Mouse (Mus musculus) bone marrow macrophage, adult 2 months (primary cell): ENCODE measurements around the gene Inka2. TPM values are rescaled to one million over a fixed set of nuclear protein-coding genes. Genes with fewer than 3 reads are reported as not detected.
"Not testable (repeated sequence)": the region's sequence is repeated elsewhere in the genome, so short reads cannot be mapped to it uniquely, and the experiment has no call there.

Source experiments
- H3K27ac ChIP-seq: 2 replicates; pipeline ENCODE4 v1.5.1; 2012; ENCODE audit warnings: low read depth, low read length; ENCODE audit not compliant: insufficient read depth
- H3K4me1 ChIP-seq: 2 replicates; pipeline ENCODE4 v1.6.1; 2012; ENCODE audit warnings: low read length; ENCODE audit not compliant: control insufficient read depth, insufficient read depth
- H3K4me3 ChIP-seq: 2 replicates; pipeline ENCODE4 v1.5.1; 2012; ENCODE audit warnings: mild to moderate bottlenecking, low read length, moderate library complexity; ENCODE audit not compliant: insufficient read depth
- CTCF ChIP-seq: IDR thresholded peaks from 2 replicates; pipeline ENCODE4 v1.5.1; 2012; ENCODE audit warnings: low read depth, mild to moderate bottlenecking, low read length, moderate library complexity
- POLR2A ChIP-seq: IDR thresholded peaks from 2 replicates; pipeline ENCODE4 v1.6.1; 2012; ENCODE audit warnings: mild to moderate bottlenecking, low read depth, low read length, borderline replicate concordance
- polyA plus RNA-seq: library from polyadenylated mRNA; stranded (reverse); fragments of >200 nt; gene quantifications from 2 replicates; pipeline ENCODE4 v1.2.4, GENCODE M21; 2012; ENCODE audit not compliant: missing spikeins, insufficient read depth, insufficient read length

Inka2 gene
- polyA plus RNA-seq, 1 experiment, result 0.95 TPM

DNA sequence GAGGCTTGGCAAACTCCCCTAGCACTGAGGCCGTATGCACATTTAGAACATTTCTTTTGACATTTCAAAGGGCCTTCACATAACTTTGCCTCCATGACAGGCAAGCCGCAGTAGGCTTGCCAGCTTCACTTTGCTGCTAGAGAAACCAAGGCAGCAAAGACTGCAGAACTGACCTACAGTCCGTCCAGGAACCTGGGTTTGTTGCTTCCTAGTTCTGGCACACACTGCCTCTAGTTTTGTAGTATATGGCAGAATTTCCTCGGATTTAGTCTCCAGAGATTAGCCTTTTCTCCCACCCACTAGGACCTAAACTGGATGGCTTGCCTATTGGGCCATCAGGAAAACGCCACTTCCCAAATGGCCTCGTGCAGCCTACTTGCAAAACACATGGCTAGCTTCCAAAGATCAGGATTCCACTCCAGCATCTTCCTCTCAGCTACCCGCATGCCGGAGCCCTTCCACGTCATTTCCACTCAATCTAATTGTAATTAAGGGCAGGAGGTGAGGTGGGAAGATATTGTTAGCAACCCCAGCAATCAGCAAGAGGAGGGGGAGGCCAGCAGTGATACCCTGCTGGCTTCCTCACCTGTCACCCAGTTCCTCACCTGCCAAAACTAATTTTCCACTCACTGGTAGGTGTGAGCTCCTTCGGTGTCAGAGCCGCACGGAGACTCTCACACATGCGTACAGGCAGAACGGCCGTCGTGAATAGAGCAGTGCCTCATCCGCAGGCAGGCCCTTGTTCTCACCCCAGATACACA is 7.8 kb upstream of the Inka2 start:
- no peaks in the 10 kb centered on the region for H3K4me1 ChIP-seq
- no peak overlapping the region for H3K4me3 ChIP-seq
- TF ChIP-seq POLR2A (no peak), CTCF (no peak)
- no peak overlapping the region for H3K27ac ChIP-seq

DNA sequence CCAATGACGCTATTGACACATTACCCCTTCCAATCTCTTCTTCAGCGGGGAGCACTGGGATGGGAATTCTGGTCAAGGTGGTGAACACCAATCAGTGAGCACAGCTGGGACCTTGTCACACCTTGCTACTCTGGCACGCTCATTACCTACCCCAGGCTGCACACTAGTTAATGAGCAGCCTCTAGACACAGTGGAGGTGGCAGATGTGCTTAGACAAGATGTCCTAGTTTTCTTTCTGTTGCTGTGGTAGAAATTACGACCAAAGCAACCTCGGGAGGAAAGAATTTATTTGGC is 7.3 kb upstream of the Inka2 start:
- Histone ChIP-seq H3K27ac (no peak overlapping the region), H3K4me3 (no peak overlapping the region), H3K4me1 (no peaks in the 10 kb centered on the region)
- TF ChIP-seq CTCF, result no peak
- no peak for TF ChIP-seq POLR2A

DNA sequence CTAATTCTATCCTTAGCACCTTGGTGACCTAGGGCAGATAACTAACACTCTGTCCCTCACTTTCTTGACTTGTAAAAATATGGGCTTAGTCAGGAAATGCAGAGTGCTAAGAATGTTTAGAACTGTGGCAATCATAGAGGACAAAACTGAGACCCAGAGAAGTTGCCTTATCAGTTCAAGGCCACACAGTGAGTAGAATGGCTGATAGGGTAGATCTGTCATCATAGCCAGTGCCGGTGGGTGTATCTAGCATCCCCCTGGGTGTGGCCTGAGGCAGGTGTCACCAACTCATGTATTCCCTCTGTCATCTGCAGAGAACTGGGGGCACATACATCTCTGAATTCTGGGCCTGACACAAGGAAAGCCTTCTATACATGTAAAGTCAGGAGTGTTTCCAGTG is 6.1 kb upstream of the Inka2 start:
- Histone ChIP-seq H3K27ac (no peak overlapping the region), H3K4me1 (no peaks in the 10 kb centered on the region), H3K4me3 (no peak overlapping the region)
- no peak for TF ChIP-seq POLR2A
- TF ChIP-seq CTCF, result no peak

DNA sequence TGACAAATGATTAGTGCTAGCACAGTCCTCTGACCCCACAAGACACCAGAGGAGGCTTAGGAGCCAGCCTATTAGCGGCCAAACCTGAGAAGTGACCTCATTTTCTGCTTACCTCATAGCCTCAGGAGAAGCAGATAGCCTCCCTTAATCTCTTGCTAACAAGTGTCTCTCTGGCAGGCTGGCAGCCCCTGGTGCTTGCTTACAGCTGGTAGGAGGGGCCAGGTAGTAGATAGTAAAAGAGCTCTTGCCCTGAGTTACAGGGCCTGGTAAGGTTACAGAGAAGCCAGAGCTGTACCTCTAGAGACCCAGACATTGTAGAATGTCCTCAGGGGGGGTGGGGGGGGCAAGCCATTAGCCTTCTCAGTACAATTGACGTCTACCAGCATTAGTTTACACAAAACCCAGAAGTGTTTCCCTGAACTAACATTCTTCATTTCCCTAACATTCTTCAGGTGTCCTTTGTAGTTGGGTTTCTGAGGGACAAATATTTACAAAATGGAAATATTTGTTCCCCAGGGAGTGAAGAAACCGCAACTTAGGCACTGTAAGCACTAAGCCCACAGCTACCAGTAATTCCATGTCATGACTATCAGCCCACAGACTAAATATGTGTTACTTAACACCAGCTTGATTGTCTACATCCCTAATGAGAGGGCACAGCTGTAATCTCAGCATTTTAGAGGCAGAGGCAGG is 5.0 kb upstream of the Inka2 start:
- no peak for TF ChIP-seq CTCF
- no peak for TF ChIP-seq POLR2A
- H3K27ac ChIP-seq, result no peak overlapping the region
- 0 out of 2 replicates have a peak, but pooled peaks cover 2% of the 10 kb centered on the region for H3K4me1 ChIP-seq
- H3K4me3 ChIP-seq, result no peak overlapping the region

DNA sequence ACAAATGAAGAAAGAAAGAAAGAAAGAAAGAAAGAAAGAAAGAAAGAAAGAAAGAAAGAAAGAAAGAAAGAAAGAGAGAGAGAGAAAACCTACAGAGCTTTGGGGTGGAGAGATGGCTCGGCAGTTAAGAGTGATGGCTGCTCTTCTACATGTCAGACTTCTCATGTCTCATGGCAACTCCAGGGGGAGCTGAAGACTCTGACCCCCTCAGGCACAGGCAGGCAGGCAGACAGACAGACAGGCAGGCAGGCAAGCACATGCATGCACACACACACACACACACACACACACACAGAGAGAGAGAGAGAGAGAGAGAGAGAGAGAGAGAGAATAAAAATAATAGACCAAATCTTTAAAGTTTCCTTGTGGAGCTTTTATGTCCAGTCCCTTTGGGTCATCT is 3.6 kb upstream of the Inka2 start:
- H3K4me1 ChIP-seq, H3K4me3 ChIP-seq, H3K27ac ChIP-seq: not testable (repeated sequence)

DNA sequence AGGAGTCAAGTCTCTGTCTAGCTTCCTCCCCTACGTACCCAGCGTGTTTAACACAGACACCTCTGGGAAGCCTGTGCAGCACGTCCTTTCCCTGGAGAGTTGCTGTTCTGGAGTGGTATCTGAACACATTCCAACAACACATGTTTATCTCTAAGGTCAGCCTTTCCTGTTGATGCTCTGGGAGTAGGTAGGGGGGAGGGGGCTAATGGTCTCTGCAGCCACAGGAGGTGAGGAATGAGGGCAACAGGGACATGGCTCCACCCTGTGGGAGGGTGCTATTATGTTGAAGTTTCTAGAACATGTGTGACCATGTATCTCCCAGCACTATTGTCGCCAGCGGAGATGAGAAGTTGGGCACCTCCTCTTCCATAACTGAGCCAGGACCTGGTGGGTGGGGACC is 3.0 kb upstream of the Inka2 start:
- 0 out of 2 replicates have a peak, but pooled peaks cover 5% of the 10 kb centered on the region for H3K4me1 ChIP-seq

DNA sequence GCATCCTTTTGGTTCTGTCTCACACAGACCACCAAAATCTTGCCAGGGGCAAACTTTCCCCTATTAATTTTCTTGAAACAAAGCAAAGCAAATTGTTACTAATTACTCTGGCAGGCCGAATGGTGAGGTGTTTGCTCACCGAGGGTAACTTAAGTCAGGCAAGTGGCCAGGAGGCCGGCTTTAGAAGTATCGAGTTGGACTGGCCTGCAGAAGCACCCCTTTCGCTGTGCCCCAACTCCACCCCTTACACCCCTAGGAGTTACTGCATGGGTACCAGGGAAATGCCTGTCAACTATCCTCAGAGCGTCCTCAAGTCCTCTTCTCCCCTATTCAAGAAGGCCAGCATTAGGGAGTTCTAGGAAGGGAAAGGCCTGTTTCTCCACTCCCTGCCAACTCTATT is 828 bp upstream of the Inka2 start:
- no peak for TF ChIP-seq CTCF
- TF ChIP-seq POLR2A, result no peak
- 0 out of 2 replicates have a peak, but pooled peaks cover 9% of the 10 kb centered on the region for H3K4me1 ChIP-seq
- no peak overlapping the region for H3K4me3 ChIP-seq
- H3K27ac ChIP-seq, result no peak overlapping the region

More for the DNA sequence above, 3.0 kb upstream of the Inka2 start:
- no peak for TF ChIP-seq POLR2A
- Histone ChIP-seq H3K4me3 (no peak overlapping the region), H3K27ac (no peak overlapping the region)

DNA sequence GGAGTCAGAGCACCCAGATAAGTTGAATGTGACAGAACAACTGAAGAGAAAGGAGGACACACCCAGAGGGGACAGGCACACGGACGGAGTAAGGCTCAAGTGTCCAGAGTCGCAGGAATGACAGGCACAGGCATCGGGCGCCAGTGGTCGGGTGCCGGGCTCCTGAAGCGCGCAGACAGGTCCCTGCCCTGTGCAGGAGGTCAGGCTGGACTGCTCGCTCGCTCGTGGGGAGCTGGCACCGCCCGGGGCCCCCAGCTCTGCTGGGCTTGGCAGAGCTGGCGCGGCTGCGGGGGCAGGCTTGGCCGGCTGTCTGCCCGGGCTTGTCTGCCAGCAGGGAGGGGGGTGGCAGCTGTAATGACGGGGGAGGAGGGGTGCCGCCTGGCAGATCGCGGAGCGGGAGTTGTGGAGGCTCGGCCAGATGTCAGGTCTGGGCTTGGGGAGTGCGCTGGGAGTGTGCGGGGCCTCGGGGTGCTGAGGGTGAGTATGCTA is 706 bp downstream of the Inka2 start:
- no peak overlapping the region for H3K27ac ChIP-seq
- TF ChIP-seq CTCF (no peak), POLR2A (no peak)
- H3K4me3 ChIP-seq, result peak overlapping the region; percentile 69
- H3K4me1 ChIP-seq, result peaks cover 20% of the 10 kb centered on the region

DNA sequence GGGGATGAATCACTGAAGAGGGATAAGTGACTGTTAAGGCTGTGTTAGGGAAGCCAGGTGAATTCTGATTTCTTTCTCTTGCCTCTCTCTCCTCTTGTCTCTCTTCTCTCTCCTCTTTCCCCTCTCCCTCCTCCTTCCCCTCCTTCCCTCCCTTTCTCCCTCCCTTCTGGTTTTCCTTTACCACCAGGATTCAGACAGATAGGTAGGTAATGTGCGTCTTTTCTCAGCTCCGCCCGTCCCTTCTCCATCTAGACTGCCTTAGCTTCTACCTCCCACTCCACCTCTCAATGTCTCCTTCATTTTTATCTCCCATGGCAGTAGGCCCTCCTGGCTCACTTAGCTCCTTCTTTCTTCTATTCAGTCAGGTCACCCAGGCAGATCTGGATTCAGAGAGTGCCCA is 1.2 kb downstream of the Inka2 start:
- peaks cover 24% of the 10 kb centered on the region for H3K4me1 ChIP-seq

DNA sequence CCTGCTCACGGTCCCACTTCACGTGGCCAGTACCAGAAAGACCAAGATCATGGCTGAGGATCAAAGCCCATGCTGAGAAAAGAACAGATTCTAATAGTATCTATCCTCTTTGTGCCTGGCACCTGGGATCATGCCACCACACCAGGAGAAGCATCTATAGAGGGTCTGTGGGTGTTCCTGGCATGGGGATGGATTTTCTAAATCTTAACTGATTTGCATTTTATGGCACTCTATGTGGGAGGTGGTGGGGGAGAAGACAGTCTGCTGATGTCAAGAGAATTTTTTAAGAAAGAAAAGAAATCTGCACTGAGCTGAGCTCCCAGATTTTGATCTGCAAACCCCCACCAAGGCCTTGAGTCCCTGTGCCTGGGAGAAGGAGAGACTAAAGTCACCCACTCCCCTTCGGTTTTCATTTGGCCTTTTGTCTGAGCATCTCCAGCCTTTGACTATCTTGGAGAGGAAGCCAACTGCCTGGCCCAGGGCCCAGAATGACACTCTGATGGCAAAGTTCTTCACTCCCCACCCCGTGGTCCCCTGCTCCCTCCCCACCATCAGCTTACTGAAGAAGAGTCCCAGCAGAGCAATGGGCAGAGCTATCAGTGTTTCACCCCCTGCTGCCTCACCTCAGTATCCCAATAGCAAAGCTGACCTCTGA is 2.1 kb downstream of the Inka2 start:
- H3K4me1 ChIP-seq, result peaks cover 24% of the 10 kb centered on the region
- TF ChIP-seq POLR2A (no peak), CTCF (no peak)
- H3K4me3 ChIP-seq, result no peak overlapping the region
- H3K27ac ChIP-seq, result no peak overlapping the region

More for the DNA sequence above, 1.2 kb downstream of the Inka2 start:
- TF ChIP-seq CTCF (no peak), POLR2A (no peak)
- no peak overlapping the region for H3K27ac ChIP-seq
- peak overlapping the region; percentile 69 for H3K4me3 ChIP-seq

DNA sequence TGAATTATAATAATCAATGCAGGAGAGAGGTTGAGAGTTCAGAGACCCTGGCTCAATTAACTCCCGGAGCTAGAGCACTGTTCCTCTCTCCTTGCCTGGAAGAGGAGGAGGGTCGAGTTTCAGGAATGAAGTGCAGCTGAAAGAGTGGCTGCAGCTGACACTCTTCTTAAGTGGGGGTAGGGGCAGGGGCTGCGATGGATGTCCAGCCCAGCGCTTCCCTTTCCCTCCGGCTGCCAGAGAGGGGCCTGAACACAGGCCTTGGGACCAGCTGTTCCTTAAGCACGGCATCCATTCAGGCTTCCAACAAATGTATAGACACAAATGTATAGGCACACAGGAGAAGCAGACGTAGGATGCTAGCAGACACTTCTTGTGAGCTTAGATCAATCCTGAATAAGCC is 3.2 kb downstream of the Inka2 start:
- no peak overlapping the region for H3K4me3 ChIP-seq
- H3K4me1 ChIP-seq, result peaks cover 25% of the 10 kb centered on the region
- TF ChIP-seq POLR2A (no peak), CTCF (no peak)

More for the DNA sequence above, 3.2 kb downstream of the Inka2 start:
- no peak overlapping the region for H3K27ac ChIP-seq
